Mouse (Mus musculus) limb, embryonic 11.5 days (tissue): ENCODE data around the gene Nfe2l1. TPM values are rescaled to one million over a fixed set of nuclear protein-coding genes. Genes with fewer than 3 reads are reported as not detected.

ENCODE experiments used
- ATAC-seq: fragments of 200-750 bp; cut with Nextera tagmentation; 2 replicates; pipeline ENCODE4 v1.8.0; 2017; ENCODE audit warnings: low read depth; ENCODE audit not compliant: insufficient number of reproducible peaks, low FRiP score, low TSS enrichment
- DNase-seq: peaks from one replicate; pipeline ENCODE4 v3.0.0-alpha.2; 2015; ENCODE audit warnings: low spot score
- H3K27ac ChIP-seq: fragments of 300-500 bp; sonication (generic); replicated peaks from 2 replicates; pipeline ENCODE4 v1.5.1; 2014; ENCODE audit warnings: low read depth, mild to moderate bottlenecking, low read length
- H3K27me3 ChIP-seq: fragments of 300-500 bp; sonication (generic); 2 replicates; pipeline ENCODE4 v1.6.1; 2014; ENCODE audit warnings: mild to moderate bottlenecking, low read length, mixed read lengths; ENCODE audit not compliant: control insufficient read depth, insufficient read depth
- H3K36me3 ChIP-seq: fragments of 300-500 bp; sonication (generic); 2 replicates; pipeline ENCODE4 v1.6.1; 2014; ENCODE audit warnings: mild to moderate bottlenecking, low read length, moderate library complexity, mixed read lengths; ENCODE audit not compliant: control insufficient read depth, insufficient read depth
- H3K4me1 ChIP-seq: fragments of 300-500 bp; sonication (generic); 2 replicates; pipeline ENCODE4 v1.6.1; 2014; ENCODE audit warnings: low read length, mixed read lengths; ENCODE audit not compliant: control insufficient read depth, insufficient read depth
- H3K4me2 ChIP-seq: fragments of 300-500 bp; sonication (generic); 2 replicates; pipeline ENCODE4 v1.6.1; 2014; ENCODE audit warnings: low read depth, mild to moderate bottlenecking, moderate library complexity; ENCODE audit not compliant: severe bottlenecking
- H3K4me3 ChIP-seq: fragments of 300-500 bp; sonication (generic); 2 replicates; pipeline ENCODE4 v1.5.1; 2014; ENCODE audit warnings: low read depth, low read length
- H3K9ac ChIP-seq: fragments of 300-500 bp; sonication (generic); 2 replicates; pipeline ENCODE4 v1.6.1; 2014; ENCODE audit warnings: mild to moderate bottlenecking, low read length
- H3K9me3 ChIP-seq: fragments of 300-500 bp; sonication (generic); 2 replicates; pipeline ENCODE4 v1.6.1; 2016; ENCODE audit warnings: low read length; ENCODE audit not compliant: control insufficient read depth
- WGBS: fragments of 180-500 bp; shearing (Covaris S2); extraction: QIAGEN DNeasy Blood & Tissue Kit; methylation state at CpG from one replicate; pipeline ENCODE4 v1.1.7; 2014; 5-methylcytosine and 5-hydroxymethylcytosine counted together
- polyA plus RNA-seq: library from polyadenylated mRNA; unstranded; fragments of >200 nt; fragmentation: Nextera tagmentation; extraction: Ambion mirVana; gene quantifications from 2 replicates; pipeline ENCODE4 v1.2.1, GENCODE M21; 2014

Gene Nfe2l1
- polyA plus RNA-seq, 1 experiment from 2014 or later: 30.1 TPM

DNA sequence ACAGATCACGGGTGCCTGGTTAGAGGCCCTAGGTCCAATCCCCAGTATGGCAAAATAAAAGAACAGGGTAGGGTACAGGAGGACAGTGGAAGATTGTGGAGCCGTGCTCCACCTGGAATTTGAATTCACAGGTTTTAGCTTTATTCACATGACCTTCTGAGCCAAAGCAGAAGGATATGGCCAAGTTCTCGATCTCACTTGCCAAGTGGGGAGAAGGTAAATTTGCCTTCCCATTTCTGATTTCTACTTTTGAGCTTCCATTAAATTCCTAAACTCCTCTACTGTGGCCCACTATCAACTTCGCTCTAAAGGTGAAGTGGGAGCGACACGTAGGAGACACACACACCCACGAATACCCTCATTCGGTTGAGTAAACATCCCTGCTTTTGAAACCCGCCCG, 887 bp downstream of the Nfe2l1 start:
- Histone ChIP-seq H3K27me3 (no peaks in the 10 kb centered on the region), H3K9ac (peak overlapping the region; percentile 89), H3K4me2 (peak overlapping the region; percentile 77), H3K4me3 (peak overlapping the region; percentile 77), H3K36me3 (no peaks in the 10 kb centered on the region; the same call in 1 of the 2 replicates), H3K4me1 (peaks cover 22% of the 10 kb centered on the region), H3K27ac (no peak overlapping the region; the same call in 1 of the 2 replicates), H3K9me3 (no peaks in the 10 kb centered on the region)
- DNase-seq: no peak
- no peak for ATAC-seq
- WGBS: 18% methylated on average over 10 of the region's 10 CpGs

DNA sequence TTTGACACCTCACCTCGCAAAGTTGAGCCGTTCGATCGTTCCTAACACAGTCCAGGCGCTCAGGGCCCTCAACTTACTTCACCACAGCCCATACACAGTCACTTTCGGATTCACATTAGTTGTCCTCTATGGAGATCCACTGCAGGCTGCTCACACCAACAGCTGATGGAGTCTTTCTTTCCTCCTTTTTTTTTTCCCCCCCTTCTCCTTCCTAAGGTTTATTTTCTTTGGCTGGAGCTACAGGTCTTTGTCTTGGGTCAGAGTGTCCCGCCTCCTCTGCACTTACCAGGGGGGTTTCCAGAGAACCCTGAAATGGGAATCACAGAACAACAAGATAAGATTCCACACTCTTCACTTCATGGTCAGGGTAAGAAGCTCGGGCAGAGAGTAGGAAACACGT, 1.9 kb downstream of the Nfe2l1 start:
- Histone ChIP-seq H3K36me3 (no peaks in the 10 kb centered on the region; the same call in 1 of the 2 replicates), H3K9ac (no peak overlapping the region), H3K4me1 (peaks cover 30% of the 10 kb centered on the region)

DNA sequence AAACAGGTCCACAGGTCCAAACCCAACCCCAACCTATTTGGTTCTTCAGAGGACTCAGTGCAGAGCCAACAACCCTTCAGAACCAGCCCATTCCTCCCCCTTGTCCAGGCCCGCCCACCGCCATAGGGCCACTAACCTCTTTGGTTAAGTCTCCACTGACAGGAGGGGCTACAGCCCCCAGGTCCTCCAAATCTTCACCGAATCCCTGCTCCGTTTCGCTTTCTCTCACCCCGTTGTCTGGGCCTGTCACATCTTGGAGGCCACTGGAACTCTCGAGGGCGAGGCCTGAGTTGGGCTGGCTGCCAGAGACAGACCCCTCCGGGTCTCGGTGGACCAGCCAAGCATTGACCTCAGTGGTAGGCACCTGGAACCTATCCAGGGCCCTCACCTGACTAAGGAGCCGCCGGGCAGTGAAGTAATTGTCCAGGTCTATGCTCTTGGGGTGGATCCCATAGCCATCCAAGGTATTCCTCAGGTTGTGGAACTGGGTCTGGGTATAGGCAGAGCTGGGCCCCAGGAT, 2.6 kb downstream of the Nfe2l1 start:
- DNase-seq (no peak), ATAC-seq (no peak)
- Histone ChIP-seq H3K36me3 (peaks cover 5% of the 10 kb centered on the region; the same call in 1 of the 2 replicates), H3K4me3 (no peak overlapping the region), H3K4me2 (peak overlapping the region; percentile 22; the same call in 1 of the 2 replicates), H3K27ac (no peak overlapping the region), H3K27me3 (no peaks in the 10 kb centered on the region), H3K4me1 (peaks cover 31% of the 10 kb centered on the region), H3K9ac (no peak overlapping the region), H3K9me3 (no peaks in the 10 kb centered on the region)
- 88% methylated on average over 12 of the region's 12 CpGs for WGBS

More for the DNA sequence above, 1.9 kb downstream of the Nfe2l1 start:
- Histone ChIP-seq H3K9me3 (no peaks in the 10 kb centered on the region), H3K27ac (no peak overlapping the region), H3K27me3 (no peaks in the 10 kb centered on the region), H3K4me3 (no peak overlapping the region), H3K4me2 (no peak overlapping the region)
- ATAC-seq (no peak), DNase-seq (no peak)
- 80% methylated on average over 9 of the region's 9 CpGs for WGBS

DNA sequence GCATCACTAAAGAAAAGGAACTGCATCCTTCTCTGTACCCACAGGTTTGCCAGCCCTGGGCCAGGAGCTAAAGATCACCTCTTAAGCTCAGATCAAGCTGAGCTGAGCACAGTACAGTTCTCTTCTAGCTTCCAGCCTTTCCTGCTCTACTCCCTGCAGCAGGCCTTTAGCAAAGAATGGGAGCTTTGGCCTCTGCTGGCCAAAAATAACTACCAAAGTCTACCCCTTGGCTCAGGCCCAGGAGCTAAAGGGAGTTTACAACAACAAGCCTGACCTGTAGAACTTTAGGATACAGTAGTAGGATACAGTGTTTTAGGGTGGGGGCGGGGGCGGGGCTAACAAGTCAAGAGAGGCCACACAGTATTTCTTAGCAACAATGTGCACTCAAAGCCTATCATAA, 3.3 kb downstream of the Nfe2l1 start:
- DNase-seq: no peak
- H3K9ac ChIP-seq: no peak overlapping the region
- 82% methylated on average over 2 of the region's 2 CpGs for WGBS
- no peaks in the 10 kb centered on the region for H3K27me3 ChIP-seq
- H3K27ac ChIP-seq: no peak overlapping the region
- H3K36me3 ChIP-seq: peaks cover 8% of the 10 kb centered on the region
- no peak for ATAC-seq
- peaks cover 31% of the 10 kb centered on the region for H3K4me1 ChIP-seq
- H3K4me3 ChIP-seq: no peak overlapping the region
- peak overlapping the region; percentile 22; the same call in 1 of the 2 replicates for H3K4me2 ChIP-seq
- no peaks in the 10 kb centered on the region for H3K9me3 ChIP-seq

DNA sequence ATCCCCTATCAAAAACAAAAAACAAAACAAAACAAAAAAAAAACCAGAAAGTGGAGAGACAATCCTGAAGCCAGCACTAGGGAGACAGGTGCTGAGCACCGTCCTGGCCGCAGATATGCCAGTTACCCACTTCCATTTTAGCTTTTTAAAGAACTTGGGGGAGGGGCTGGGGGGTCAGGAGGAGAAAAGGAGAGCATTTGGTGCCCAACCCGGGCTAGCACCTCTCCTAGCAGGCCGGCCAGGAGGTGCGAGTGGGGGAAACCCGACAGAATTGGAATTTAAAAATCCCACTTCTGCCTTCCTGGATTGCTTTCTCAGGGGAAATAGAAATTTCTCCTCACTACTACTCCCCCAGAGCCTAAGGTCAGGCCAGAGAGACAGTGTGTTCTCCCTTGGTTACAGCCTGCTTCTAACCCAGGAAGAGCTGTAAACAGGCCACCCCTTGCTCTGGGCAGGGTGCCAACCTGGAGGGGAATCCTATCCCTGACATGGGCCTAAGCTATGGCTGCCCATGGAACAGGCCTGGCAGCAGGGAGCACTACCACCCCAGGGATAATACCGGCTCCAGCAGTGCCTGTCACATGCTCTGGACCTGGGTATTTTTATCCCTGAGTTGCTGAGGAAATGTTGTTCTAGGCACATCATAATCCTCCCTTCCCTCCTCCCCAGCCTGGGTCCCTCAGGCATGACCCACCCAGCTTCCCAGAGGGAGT, 4.8 kb downstream of the Nfe2l1 start:
- ATAC-seq (no peak), DNase-seq (no peak)
- Histone ChIP-seq H3K36me3 (peaks cover 22% of the 10 kb centered on the region), H3K9ac (no peak overlapping the region), H3K4me3 (no peak overlapping the region), H3K27me3 (no peaks in the 10 kb centered on the region), H3K4me2 (peak overlapping the region; percentile 97), H3K9me3 (no peaks in the 10 kb centered on the region), H3K27ac (no peak overlapping the region), H3K4me1 (peaks cover 28% of the 10 kb centered on the region)
- WGBS: 40% methylated on average over 7 of the region's 7 CpGs

DNA sequence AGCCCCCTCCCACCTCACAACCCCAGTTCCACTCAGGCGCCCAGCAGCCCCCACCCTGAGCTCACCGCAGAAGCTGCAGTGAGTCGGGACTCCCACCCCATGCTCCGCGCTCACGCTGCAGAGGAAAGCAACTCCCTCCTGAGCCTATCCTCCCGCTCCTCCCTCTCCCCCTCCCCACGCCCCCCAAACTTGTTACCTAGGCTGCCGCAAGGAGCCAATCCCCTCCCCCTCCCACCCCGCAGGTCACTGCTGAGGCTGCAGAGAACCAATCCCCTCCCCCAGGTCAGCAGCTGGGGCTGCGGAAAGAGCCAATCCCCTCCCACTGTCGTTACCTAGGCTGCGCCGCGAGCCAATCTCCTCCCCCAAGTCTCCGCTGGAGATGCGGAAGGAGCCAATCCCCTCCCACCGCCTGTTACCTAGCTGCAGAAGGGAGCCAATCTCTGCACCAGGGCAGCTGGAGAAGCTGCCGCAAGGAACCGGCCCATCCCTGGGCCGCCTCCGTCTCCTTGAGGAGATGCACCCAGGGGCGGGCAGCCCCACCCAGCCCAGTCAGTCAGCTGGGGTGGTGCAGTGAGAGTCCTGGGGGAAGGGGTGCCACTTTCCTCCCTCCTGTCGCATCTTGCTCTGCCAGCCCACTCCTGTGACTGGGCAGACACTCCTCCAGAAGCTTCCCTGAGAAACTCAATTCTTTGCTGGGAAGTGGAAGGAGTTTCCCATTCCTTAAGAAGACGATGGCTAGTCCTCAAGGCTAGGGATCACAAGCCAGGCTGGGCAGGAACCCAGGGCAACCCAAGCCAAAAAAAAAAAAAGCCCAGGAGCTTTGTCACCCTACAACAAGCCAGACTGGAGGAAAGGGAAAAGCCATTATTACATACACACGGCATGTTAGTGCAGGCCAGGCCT, 5.6 kb downstream of the Nfe2l1 start:
- Histone ChIP-seq H3K27ac (peak overlapping the region; percentile 86), H3K27me3 (no peaks in the 10 kb centered on the region), H3K4me1 (peaks cover 28% of the 10 kb centered on the region), H3K9ac (peak overlapping the region; percentile 56), H3K9me3 (no peaks in the 10 kb centered on the region), H3K4me2 (peak overlapping the region; percentile 97), H3K36me3 (peaks cover 24% of the 10 kb centered on the region), H3K4me3 (peak overlapping the region; percentile 52)
- ATAC-seq: peak; percentile 94
- DNase-seq: peak; percentile 95
- 2% methylated on average over 26 of the region's 26 CpGs for WGBS

DNA sequence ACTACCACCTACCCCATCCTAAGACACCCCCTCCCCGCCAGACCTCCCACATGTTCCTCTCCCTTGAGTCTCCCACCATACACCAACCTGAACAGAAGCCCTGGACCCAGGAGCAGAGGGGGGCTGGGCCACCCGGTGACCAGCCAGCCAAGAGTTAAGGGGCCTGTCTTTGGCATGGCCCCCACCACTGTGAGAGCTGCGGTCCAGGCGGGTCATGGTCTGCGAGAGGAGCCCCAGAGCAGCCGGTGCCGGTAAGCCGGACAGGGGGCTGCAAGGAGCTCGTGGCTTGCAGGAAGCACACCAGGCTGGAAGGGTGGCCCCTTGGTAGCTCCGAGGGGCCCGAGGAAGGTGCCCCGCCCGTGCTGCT, 6.3 kb downstream of the Nfe2l1 start:
- DNase-seq (no peak), ATAC-seq (no peak)
- peak overlapping the region; percentile 30 for H3K27ac ChIP-seq
- no peaks in the 10 kb centered on the region for H3K27me3 ChIP-seq
- peaks cover 28% of the 10 kb centered on the region for H3K4me1 ChIP-seq
- no peaks in the 10 kb centered on the region for H3K9me3 ChIP-seq
- H3K9ac ChIP-seq: peak overlapping the region; percentile 56
- peak overlapping the region; percentile 97 for H3K4me2 ChIP-seq
- 11% methylated on average over 13 of the region's 13 CpGs for WGBS
- H3K4me3 ChIP-seq: peak overlapping the region; percentile 52
- H3K36me3 ChIP-seq: peaks cover 25% of the 10 kb centered on the region
